Mouse (Mus musculus): ENCODE data around the gene Macrod2. TPM values are rescaled to one million over a fixed set of nuclear protein-coding genes. Genes with fewer than 3 reads are reported as not detected.

Macrod2 gene
- polyA plus RNA-seq, 1 experiment from 2014 or later = 26.5 TPM

GRCm38 (mm10) chr2:142362888-142363287 lies 1967.8 kb downstream of the Macrod2 start:
- H3K27ac ChIP-seq = no peak overlapping the region
- no peaks in the 10 kb centered on the region for H3K9me3 ChIP-seq
- H3K27me3 ChIP-seq (ENCODE audit: insufficient read depth, poor library complexity, severe bottlenecking) = no peaks in the 10 kb centered on the region
- no peak overlapping the region for H3K4me3 ChIP-seq
- H3K36me3 ChIP-seq = no peaks in the 10 kb centered on the region
- 13% methylated on average over 5 of the region's 5 CpGs for WGBS
- no peak for DNase-seq (ENCODE audit: low spot score)
- H3K4me1 ChIP-seq = no peaks in the 10 kb centered on the region

GRCm38 (mm10) chr2:142373978-142374377 lies 1978.9 kb downstream of the Macrod2 start:
- Histone ChIP-seq H3K4me1 (no peaks in the 10 kb centered on the region), H3K27ac (no peak overlapping the region), H3K9me3 (no peaks in the 10 kb centered on the region), H3K36me3 (no peaks in the 10 kb centered on the region), H3K27me3 (ENCODE audit: insufficient read depth, poor library complexity, severe bottlenecking) (no peaks in the 10 kb centered on the region), H3K4me3 (no peak overlapping the region)
- DNase-seq (ENCODE audit: low spot score) = no peak
- 14% methylated on average over 3 of the region's 3 CpGs for WGBS

- Histone ChIP-seq H3K4me3 (no peak overlapping the region), H3K36me3 (no peaks in the 10 kb centered on the region), H3K4me1 (no peaks in the 10 kb centered on the region), H3K27ac (no peak overlapping the region), H3K9me3 (no peaks in the 10 kb centered on the region), H3K27me3 (ENCODE audit: insufficient read depth, poor library complexity, severe bottlenecking) (no peaks in the 10 kb centered on the region)
- WGBS = 89% methylated on average over 2 of the region's 2 CpGs
- DNase-seq (ENCODE audit: low spot score) = no peak
Measured at GRCm38 (mm10) chr2:142380563-142380962, 1985.5 kb downstream of the Macrod2 start.

- H3K4me1 ChIP-seq = no peaks in the 10 kb centered on the region
- H3K27me3 ChIP-seq (ENCODE audit: insufficient read depth, poor library complexity, severe bottlenecking) = no peaks in the 10 kb centered on the region
- WGBS = 73% methylated on average over 2 of the region's 2 CpGs
- no peaks in the 10 kb centered on the region for H3K36me3 ChIP-seq
- H3K9me3 ChIP-seq = no peaks in the 10 kb centered on the region
- no peak overlapping the region for H3K27ac ChIP-seq
- H3K4me3 ChIP-seq = no peak overlapping the region
- DNase-seq (ENCODE audit: low spot score) = no peak
Measured at GRCm38 (mm10) chr2:142381081-142381579, 1986.0 kb downstream of the Macrod2 start.

- Histone ChIP-seq H3K36me3 (no peaks in the 10 kb centered on the region), H3K27ac (no peak overlapping the region), H3K9me3 (no peaks in the 10 kb centered on the region), H3K27me3 (ENCODE audit: insufficient read depth, poor library complexity, severe bottlenecking) (no peaks in the 10 kb centered on the region), H3K4me1 (no peaks in the 10 kb centered on the region), H3K4me3 (no peak overlapping the region)
- no peak for DNase-seq (ENCODE audit: low spot score)
Measured at GRCm38 (mm10) chr2:142393546-142393945, 1998.4 kb downstream of the Macrod2 start.

GRCm38 (mm10) chr2:142399490-142399889 lies 2004.4 kb downstream of the Macrod2 start:
- H3K4me1 ChIP-seq = peaks cover 8% of the 10 kb centered on the region; the same call in 1 of the 2 replicates
- H3K27me3 ChIP-seq (ENCODE audit: insufficient read depth, poor library complexity, severe bottlenecking) = no peaks in the 10 kb centered on the region
- H3K27ac ChIP-seq = peak overlapping the region; percentile 16; the same call in 1 of the 2 replicates
- H3K9me3 ChIP-seq = no peaks in the 10 kb centered on the region
- DNase-seq (ENCODE audit: low spot score) = no peak
- no peak overlapping the region for H3K4me3 ChIP-seq
- H3K36me3 ChIP-seq = no peaks in the 10 kb centered on the region
- WGBS = 19% methylated on average over 1 of the region's 1 CpGs

- DNase-seq (ENCODE audit: low spot score) = no peak
- Histone ChIP-seq H3K27me3 (ENCODE audit: insufficient read depth, poor library complexity, severe bottlenecking) (no peaks in the 10 kb centered on the region), H3K27ac (no peak overlapping the region), H3K9me3 (no peaks in the 10 kb centered on the region), H3K4me3 (no peak overlapping the region), H3K36me3 (no peaks in the 10 kb centered on the region), H3K4me1 (peaks cover 8% of the 10 kb centered on the region; the same call in 1 of the 2 replicates)
- WGBS = 88% methylated on average over 4 of the region's 4 CpGs
Measured at GRCm38 (mm10) chr2:142400781-142401180, 2005.7 kb downstream of the Macrod2 start.

- Histone ChIP-seq H3K27me3 (ENCODE audit: insufficient read depth, poor library complexity, severe bottlenecking) (no peaks in the 10 kb centered on the region), H3K4me1 (peaks cover 10% of the 10 kb centered on the region; the same call in 1 of the 2 replicates), H3K9me3 (no peaks in the 10 kb centered on the region), H3K4me3 (no peak overlapping the region), H3K36me3 (no peaks in the 10 kb centered on the region), H3K27ac (no peak overlapping the region)
- DNase-seq (ENCODE audit: low spot score) = no peak
- 91% methylated on average over 3 of the region's 3 CpGs for WGBS
Measured at GRCm38 (mm10) chr2:142401359-142401758, 2006.2 kb downstream of the Macrod2 start.

GRCm38 (mm10) chr2:142403394-142403793 lies 2008.3 kb downstream of the Macrod2 start:
- DNase-seq (ENCODE audit: low spot score) = no peak

GRCm38 (mm10) chr2:142404321-142404720 lies 2009.2 kb downstream of the Macrod2 start:
- H3K36me3 ChIP-seq = no peaks in the 10 kb centered on the region
- 53% methylated on average over 6 of the region's 6 CpGs for WGBS
- no peak overlapping the region for H3K4me3 ChIP-seq
- H3K27me3 ChIP-seq (ENCODE audit: insufficient read depth, poor library complexity, severe bottlenecking) = no peaks in the 10 kb centered on the region
- no peak overlapping the region for H3K27ac ChIP-seq
- peaks cover 22% of the 10 kb centered on the region; the same call in 1 of the 2 replicates for H3K4me1 ChIP-seq
- H3K9me3 ChIP-seq = no peaks in the 10 kb centered on the region
- DNase-seq (ENCODE audit: low spot score) = no peak

More at GRCm38 (mm10) chr2:142403394-142403793, 2008.3 kb downstream of the Macrod2 start:
- H3K4me1 ChIP-seq = peaks cover 22% of the 10 kb centered on the region; the same call in 1 of the 2 replicates
- no peak overlapping the region for H3K27ac ChIP-seq
- H3K9me3 ChIP-seq = no peaks in the 10 kb centered on the region
- H3K27me3 ChIP-seq (ENCODE audit: insufficient read depth, poor library complexity, severe bottlenecking) = no peaks in the 10 kb centered on the region
- no peaks in the 10 kb centered on the region for H3K36me3 ChIP-seq
- H3K4me3 ChIP-seq = no peak overlapping the region

- Histone ChIP-seq H3K36me3 (no peaks in the 10 kb centered on the region), H3K4me3 (no peak overlapping the region), H3K9me3 (no peaks in the 10 kb centered on the region), H3K4me1 (peaks cover 22% of the 10 kb centered on the region; the same call in 1 of the 2 replicates), H3K27ac (no peak overlapping the region), H3K27me3 (ENCODE audit: insufficient read depth, poor library complexity, severe bottlenecking) (no peaks in the 10 kb centered on the region)
- DNase-seq (ENCODE audit: low spot score) = no peak
Measured at GRCm38 (mm10) chr2:142407341-142407740, 2012.2 kb downstream of the Macrod2 start.

GRCm38 (mm10) chr2:142410124-142410523 lies 2015.0 kb downstream of the Macrod2 start:
- Histone ChIP-seq H3K36me3 (no peaks in the 10 kb centered on the region), H3K4me1 (peaks cover 14% of the 10 kb centered on the region; the same call in 1 of the 2 replicates), H3K27me3 (ENCODE audit: insufficient read depth, poor library complexity, severe bottlenecking) (no peaks in the 10 kb centered on the region), H3K9me3 (no peaks in the 10 kb centered on the region), H3K27ac (no peak overlapping the region), H3K4me3 (no peak overlapping the region)
- DNase-seq (ENCODE audit: low spot score) = no peak

GRCm38 (mm10) chr2:142433126-142433525 lies 2038.0 kb downstream of the Macrod2 start:
- Histone ChIP-seq H3K36me3 (no peaks in the 10 kb centered on the region), H3K27me3 (ENCODE audit: insufficient read depth, poor library complexity, severe bottlenecking) (no peaks in the 10 kb centered on the region), H3K27ac (no peak overlapping the region), H3K4me3 (no peak overlapping the region), H3K4me1 (no peaks in the 10 kb centered on the region), H3K9me3 (no peaks in the 10 kb centered on the region)
- no peak for DNase-seq (ENCODE audit: low spot score)
- 92% methylated on average over 7 of the region's 7 CpGs for WGBS

- 89% methylated on average over 4 of the region's 4 CpGs for WGBS
- H3K27ac ChIP-seq = no peak overlapping the region
- no peaks in the 10 kb centered on the region for H3K27me3 ChIP-seq (ENCODE audit: insufficient read depth, poor library complexity, severe bottlenecking)
- H3K9me3 ChIP-seq = no peaks in the 10 kb centered on the region
- H3K36me3 ChIP-seq = no peaks in the 10 kb centered on the region
- no peak overlapping the region for H3K4me3 ChIP-seq
- DNase-seq (ENCODE audit: low spot score) = no peak
- no peaks in the 10 kb centered on the region for H3K4me1 ChIP-seq
Measured at GRCm38 (mm10) chr2:142434731-142435130, 2039.6 kb downstream of the Macrod2 start.

Data from heart, embryonic 10.5 days (tissue).